Mouse (Mus musculus) right cerebral cortex, adult 18-20 months (tissue): ENCODE results near the gene Wnt2.
A peak's percentile ranks its signal among the peaks of the same experiment; 100 is the strongest.

Experiments used
- DNase-seq: peaks from one replicate; pipeline ENCODE4 v3.0.0; 2022; ENCODE audit warnings: mixed read lengths

Gene Wnt2

GRCm38 (mm10) chr6:18029746-18030656 is at the start of gene Wnt2:
Gene Wnt2, minus strand, starts transcription at chr6:18030585.
- DNase-seq, result peak; percentile 48

DNA sequence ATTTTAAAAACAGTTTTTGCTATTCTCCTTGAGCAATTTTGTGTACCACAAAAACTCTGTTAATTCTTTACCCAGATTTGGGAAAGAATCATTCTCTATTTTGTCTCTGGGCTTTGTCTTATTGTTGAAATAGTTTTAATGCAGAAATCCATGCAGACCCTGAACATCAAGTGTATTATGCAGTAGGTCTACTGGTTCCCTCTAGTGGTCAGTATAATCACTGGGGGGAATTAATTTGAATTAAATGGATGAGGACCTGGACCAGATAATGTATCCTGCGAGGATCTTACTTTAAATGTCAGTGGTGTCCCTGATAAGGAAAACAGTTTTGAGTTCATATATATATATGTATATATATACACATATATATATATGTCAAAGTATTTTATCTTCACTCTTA is 48.2 kb upstream of the Wnt2 start:
- no peak for DNase-seq

GRCm38 (mm10) chr6:18076986-18077385 is 46.6 kb upstream of the Wnt2 start:
- DNase-seq, result no peak

DNA sequence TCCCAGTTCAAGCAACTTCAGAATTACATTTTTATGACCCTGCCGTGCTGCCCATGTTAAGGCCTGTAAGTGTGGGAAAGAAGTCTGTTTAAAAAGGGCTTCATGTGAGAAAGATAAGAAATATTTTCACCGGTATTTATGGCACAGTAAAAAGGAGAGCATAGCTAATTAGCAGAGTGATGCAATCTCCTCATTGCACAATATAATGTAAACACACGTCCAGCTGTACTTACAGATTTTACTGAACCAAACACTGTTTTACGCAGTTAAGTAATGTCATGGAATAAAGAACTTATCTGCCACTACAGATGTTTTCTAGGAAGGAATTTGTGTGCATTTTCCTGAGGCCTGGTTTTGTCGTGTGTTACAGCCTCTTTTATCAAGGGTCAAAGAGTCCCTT is 46.2 kb upstream of the Wnt2 start:
- no peak for DNase-seq

DNA sequence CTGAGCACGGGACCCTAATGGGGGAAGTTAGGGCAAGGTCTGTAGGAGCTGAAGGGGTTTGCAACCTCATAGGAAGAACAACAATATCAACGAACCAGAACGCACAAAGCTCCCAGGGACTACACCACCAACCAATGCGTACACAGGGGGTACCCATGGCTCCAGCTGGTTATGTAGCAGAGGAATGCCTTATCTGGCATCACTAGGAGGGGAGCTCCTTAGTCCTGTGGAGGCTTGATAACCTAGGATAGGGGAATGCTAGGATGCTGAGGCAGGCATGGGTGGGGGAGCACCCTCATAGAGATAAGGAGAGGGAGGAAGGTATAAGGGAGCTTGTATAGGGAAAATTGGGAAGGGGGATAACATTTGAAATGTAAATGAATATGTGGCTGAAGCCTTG is 27.5 kb upstream of the Wnt2 start:
- no peak for DNase-seq

DNA sequence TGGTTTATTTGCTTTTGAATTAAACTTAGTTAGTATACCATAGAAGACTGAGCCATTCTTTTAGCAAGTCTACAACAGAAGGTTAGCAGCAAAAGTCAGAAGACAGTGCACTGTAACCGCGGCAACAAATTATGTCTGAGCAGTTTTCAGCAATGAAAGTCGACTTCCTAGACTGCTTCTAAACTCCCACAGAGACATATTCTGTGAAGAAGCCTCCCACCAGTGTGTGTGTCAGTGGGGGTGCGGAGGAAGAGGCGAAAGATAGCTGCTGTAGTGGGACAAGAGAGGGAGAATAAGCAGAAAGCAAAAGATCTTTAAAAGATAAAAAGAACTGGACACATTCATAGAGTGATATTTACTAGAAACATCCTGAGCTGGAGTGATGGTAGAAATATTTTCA is 21.3 kb upstream of the Wnt2 start:
- peak; percentile 77 for DNase-seq

DNA sequence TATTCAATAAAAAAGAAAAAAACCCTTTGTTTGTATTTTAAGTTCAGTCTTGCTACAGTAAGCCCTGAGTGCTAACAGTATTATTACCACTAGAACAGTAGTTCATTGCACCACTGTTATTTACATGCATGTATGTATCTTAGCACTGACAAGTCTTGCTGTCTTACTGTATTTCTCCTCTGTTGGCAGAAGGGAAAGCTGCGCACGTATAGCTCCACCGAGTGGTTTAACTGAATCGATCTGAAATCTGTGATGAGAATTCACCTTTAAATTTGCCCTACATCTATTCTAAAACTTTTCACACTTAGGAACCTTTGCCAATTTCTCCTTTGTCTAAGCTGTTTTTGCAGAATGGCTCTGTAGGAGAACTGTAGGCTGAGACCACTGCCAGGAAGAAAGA is 13.9 kb upstream of the Wnt2 start:
- DNase-seq, result no peak

DNA sequence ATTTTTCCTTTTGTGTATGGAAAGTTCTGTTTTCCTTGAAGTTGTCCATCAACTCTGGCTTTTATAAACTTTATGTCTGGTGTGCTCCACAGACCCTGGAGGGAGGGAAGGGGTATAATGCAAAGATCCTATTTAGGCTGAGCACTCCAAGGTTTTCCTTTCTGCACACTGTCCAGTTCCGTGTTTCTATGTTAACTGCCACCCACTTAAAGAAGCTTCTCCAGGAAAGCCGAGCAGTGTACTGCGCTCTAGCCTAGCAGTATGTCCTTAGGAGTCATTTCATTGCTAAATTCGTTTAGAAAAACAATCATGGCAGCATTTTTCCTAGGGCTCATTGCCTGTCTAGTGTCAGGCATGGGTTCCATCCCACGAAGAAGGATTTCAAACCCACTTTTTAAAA is 12.8 kb upstream of the Wnt2 start:
- DNase-seq, result no peak

DNA sequence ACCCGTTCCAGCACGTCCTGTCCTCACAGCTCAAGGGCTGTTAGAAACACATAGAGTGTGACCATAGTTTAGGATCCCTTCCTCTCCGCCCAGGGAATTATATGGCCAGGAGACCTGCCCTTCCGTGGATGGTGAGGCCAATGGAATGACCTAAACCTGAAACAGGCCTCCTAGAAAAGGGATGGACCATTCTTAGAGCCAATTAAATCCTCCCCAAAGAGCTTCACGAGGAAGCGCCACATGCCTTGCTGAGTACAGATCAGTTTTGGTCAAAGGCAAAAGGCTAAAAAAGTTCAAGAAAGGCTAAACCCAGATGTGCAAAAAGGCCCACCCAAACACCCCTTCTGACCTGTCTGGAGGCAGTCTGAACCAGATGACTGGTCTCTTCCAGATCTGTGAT is 1.9 kb upstream of the Wnt2 start:
- no peak for DNase-seq

GRCm38 (mm10) chr6:18031509-18032010 is 1.2 kb upstream of the Wnt2 start:
- peak; percentile 77 for DNase-seq

DNA sequence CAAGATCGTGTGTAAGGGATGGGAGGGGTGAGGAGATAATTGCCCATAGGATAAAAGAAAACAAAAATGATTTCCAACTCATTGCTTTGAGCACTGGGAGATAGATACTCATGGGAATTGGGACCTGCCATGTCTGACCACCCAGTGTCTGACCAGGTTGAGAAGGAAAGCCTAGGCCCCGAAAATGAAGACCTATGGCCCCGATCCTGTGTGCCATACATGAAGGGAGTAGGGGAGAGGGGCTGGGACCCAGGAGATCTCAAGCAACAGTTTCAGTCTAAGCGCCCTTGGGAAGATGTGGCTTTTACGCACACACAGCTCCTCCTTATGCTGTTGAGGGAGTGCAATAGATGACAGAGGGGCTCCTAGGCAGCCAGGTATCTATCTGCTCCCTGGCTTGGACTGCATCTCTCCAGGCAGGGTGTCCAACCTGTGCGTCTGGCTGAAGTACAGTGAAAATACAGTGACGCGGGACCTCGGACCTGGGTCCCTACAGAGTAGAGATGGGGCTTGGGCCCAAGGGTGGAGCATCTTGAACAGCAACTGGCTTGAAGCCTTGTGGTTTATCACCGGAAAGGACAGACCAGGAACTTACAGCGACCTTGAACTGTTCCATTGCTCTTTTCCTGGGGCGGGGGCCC is 603 bp upstream of the Wnt2 start:
- DNase-seq, result no peak

DNA sequence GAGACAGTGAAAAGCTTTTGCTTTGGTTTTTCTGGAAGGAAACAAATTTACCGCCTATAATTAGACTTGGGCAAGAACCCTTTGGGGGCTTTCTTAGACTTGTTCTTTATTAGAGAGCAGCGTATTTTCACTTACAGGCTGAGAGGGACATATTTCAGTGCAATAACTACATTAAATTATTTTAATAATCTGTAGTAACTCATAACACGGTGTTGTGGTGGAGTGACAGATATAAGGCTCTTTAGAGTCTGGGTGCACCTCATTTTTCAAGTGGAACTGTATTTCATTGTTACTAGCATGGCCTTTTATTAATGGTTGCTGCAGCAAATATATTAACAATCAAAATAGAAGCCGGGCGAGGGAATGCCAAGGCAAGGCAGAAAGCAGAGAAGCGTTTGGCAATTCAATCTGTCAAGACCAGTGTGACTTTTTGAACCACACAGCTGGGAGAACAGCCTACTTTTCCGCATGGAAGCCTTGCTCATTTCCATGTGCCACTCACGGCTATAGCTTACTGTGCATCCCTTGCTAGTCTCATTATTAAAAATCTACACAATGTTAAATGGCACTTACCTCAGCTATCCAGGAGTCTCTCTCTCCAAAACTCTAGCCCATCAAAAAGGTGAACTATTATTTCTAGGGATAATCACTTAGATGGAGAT is 6.1 kb downstream of the Wnt2 start:
- no peak for DNase-seq

- no peak for DNase-seq
Observed at GRCm38 (mm10) chr6:18013346-18013745, 17.0 kb downstream of the Wnt2 start.

DNA sequence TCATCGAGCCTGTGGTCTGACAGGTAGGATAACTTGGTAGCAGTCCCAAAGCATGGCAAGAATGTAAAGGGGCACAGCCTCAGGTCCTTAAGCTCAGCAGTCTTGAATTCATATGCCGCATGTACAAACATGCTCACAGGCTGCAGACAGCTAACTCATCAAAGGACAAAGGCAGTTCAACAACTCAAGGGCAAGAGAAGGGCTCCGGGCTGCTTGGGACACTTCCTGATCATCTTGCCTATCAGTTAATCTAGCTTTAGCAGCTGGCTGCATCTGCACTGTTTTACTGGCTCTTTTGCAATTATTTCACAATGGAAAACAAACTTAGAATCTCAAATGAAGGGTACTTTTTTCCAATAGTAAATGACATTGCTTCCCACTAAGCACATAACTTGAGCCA is 23.0 kb downstream of the Wnt2 start:
- no peak for DNase-seq

DNA sequence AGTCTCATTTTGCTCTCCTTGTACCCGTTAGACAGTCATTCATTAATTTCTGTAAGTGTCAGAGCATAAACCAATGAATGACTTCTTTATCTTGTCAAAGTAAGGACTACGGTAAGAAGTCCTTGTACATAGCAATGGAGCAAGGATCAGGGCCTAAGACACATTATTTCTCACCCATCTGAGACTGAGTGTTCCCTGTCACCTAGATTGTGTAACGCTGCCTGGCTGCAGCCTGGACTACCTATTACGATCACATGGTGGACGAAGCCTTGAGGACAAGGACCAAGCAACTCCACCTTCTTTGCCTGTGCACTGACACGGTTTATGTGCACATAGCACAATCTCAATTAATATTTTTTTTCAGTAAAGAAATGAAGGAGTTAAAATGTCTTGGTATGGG is 28.3 kb downstream of the Wnt2 start:
- no peak for DNase-seq

GRCm38 (mm10) chr6:17998497-17998896 is 31.9 kb downstream of the Wnt2 start:
- no peak for DNase-seq

GRCm38 (mm10) chr6:17994956-17995790 is 35.2 kb downstream of the Wnt2 start:
- DNase-seq, result no peak

GRCm38 (mm10) chr6:17991625-17992024 is 38.8 kb downstream of the Wnt2 start:
- DNase-seq, result no peak

DNA sequence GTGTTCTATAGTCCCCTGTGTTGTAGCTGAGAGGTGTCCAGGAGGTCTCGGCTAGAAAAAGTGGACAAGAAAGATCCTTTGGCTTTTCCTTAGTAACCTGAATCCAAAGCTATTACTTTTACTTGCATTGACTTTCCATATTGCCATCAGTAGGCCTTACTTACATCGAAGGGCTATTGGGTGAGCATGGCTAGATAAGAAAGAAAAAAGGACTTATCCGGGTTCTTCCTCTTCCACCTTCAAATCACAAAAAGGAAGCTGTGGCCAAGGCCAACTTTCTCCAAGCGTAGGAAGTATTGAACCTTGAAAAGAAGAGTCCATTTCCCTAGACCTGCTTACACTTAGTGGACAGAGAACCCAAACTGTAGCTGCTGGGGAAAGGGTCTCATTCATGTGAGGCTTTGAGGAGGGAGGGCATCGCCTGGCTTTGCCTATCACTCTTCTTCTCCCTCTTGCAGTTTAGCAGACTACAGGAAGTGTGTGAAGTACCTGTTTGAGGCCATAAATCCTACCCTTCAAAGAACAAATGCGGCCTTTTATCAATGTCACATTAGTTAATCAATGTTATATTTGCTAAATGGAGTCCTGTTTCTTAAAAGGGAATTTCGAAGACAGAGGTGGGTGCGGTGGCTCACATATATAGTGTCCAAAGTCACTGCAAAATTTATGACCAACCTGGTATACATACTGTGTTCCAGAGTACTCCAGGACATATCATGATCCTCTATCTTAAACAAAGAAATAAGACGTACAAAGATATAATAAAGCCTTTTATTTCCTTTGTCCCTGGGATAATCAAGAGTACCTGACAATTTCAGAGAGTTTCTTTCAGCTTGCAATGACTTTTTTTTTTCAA is 40.0 kb downstream of the Wnt2 start:
- no peak for DNase-seq

- DNase-seq, result no peak
Observed at GRCm38 (mm10) chr6:17979361-17979760, 51.0 kb downstream of the Wnt2 start.

DNA sequence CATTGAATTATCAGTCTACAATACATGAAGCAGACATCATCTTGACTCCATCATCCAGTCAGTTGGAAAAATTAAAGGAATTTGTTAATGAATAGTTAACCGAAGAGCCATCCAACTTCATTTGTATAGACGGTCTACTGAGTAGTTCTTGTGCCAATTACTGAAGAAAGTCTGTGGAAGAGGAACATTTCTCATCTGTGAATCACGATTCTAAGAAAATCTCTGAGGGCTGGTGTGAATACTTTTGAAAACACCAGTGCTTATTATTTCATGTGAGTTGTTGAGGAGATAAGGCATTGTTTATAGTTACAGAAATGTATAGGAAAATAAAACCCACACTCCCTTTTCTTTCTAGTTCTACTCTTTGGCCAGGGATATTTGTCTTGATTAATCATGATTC is 51.5 kb downstream of the Wnt2 start:
- DNase-seq, result peak; percentile 12

DNA sequence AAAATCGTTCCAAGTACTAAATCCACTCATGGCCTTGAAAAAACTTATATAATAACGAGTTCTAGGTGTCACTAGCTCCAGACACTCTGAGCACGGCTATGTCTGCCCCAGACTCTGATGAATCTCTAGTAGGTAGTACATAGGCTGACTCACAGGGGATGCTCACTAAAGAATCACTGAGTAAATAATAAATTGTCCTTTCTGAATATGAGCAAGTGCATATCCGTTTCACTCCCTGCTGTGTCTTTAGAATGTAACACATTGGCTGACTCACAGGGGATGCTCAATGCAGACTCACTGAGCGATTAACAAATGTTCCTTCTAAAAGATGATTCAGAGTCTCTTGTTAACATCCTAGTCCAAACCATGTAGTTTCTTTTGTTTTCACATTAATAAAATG is 52.1 kb downstream of the Wnt2 start:
- DNase-seq, result peak; percentile 48
